Mouse (Mus musculus): Measurements from ENCODE around the gene Specc1l.

Specc1l gene

GRCm38 (mm10) chr10:75211807-75212645 lies at the start of gene Specc1l:
Gene Specc1l (plus strand): TSS chr10:75212073.
- peak; percentile 96 to 97 for DNase-seq (ENCODE audit: low spot score in 2 of 2)

DNA sequence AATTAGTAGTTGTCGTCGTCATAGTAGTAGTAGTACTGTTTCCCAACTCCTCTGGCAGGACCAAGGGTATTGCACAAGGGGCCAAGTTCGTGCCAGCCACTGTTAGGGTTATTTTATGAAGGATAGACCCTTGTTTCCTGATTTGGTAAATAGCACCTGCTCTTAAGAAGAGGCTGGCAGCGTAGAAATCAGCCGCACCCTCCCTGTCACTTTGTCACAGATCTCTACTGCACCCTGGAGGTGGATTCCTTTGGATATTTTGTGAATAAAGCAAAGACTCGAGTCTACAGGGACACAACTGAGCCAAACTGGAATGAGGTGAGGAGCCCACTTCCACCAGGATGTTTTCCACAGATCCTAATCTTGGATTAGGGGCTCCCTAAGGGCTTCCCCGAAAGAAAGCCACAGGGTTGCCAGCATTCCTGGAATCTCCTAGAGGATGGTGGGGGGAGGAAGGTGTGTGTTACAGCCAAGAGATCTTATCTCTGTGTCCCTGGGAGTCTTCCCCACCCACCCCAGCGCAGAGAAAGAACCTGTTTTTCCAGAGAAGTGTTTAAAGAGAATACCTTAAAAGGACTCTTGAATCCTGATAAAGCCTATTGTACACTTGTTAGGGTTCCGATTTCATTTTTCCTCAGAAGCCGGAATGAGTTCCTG lies 45.9 kb upstream of the Specc1l start:
- DNase-seq (ENCODE audit: low spot score in 2 of 2): no peak

DNA sequence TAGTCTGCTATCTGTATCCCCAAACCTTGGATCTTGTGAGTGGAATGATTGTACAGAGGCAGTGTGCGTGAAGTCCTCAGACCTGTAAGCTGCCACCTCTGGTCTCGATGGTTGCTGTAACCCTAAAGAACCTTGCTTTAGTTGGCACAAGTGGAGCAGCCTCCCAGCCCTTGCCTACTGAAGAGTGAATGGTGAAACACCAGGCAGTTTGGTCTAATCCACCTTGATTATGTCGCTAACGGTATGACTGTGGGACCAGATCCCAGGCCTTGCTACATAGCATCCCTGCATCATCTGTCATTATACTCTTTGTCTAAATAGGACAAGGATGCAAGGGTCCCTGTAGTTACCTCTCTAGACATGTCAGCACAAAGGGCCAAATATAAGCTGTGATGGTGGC lies 45.3 kb upstream of the Specc1l start:
- DNase-seq (ENCODE audit: low spot score in 2 of 2): no peak

- no peak for DNase-seq (ENCODE audit: low spot score in 2 of 2)
These were observed 41.5 kb upstream of the Specc1l start for GRCm38 (mm10) chr10:75170207-75170850.

DNA sequence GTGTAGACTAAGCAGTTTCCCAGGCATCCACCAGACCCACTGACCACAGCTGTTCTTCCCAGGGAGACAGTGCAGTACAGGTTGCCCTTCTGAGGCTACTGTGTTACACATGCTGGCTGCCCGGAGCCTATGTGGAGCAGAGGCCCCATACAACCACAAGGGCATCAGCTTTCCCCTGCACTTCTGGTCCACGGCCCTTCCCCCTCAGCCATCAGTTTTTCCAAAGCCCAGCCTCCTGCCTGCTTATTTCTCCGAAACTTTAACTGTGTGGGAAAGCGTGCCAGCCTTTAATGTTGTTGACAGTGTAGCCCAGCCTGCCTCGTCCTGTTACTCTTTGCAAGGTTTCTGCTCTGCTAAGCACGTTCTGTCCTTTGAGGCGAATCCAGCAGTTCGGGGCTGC lies 38.8 kb upstream of the Specc1l start:
- DNase-seq (ENCODE audit: low spot score in 2 of 2): no peak

DNA sequence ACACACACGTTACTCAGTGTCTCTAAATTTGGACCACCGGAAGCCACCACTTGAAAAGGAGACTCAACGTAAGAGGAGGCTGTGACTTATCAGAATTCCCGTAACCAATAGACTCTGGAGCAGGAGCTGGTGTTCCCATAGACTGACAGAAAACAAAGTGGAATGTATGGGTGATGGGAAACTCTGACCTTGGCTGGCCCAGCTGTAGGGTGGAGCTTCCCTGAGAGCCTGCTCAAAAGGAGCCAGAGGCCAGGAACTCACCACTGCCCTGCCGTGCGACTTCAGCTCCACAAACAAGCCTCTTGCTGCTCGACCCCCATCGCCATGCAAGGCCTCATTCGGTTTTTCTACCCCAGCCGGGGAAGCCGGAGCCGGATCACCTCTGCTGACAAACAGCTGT lies 38.2 kb upstream of the Specc1l start:
- DNase-seq (ENCODE audit: low spot score in 2 of 2): no peak

DNA sequence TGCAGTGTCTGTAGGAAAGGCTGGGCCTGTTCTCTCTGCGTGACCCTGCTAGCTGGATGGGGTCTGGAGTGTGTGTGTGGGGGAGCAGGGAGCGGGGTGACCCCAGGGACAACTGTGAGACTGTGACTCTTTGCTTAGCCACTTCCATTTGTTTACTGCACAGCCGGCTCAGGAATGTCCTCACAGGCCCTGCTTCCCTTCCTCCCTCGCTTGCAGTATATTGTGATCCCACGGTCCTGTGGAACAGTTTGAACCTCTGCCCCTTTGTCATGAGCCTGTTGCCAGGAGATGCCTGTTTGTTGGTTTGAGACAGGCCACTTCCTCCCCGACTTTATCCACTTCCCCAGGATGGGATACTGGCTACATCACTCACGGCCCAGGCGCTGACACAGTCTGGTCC lies 35.4 kb upstream of the Specc1l start:
- no peak for DNase-seq (ENCODE audit: low spot score in 2 of 2)

DNA sequence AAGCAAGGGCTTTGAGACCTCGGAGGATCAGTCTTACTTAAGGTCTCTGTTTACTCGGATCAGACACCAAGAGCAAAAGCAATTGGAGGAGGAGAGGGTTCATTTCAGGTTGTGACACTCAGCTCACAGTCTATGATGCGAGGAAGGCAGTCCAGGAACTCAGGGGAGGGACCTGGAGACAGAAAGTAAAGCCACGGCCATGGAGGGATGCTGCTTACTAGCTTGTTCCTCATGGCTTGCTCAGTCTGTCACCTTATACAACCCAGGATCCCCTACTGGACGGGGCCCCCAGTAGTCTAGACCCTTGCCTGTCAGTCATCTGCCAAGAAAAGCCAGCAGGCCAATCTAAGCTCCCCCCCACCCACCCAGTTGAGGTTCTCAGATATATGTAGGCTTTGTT lies 33.0 kb upstream of the Specc1l start:
- peak in 1 of 2 experiments; percentile 13 for DNase-seq (ENCODE audit: low spot score in 2 of 2)

DNA sequence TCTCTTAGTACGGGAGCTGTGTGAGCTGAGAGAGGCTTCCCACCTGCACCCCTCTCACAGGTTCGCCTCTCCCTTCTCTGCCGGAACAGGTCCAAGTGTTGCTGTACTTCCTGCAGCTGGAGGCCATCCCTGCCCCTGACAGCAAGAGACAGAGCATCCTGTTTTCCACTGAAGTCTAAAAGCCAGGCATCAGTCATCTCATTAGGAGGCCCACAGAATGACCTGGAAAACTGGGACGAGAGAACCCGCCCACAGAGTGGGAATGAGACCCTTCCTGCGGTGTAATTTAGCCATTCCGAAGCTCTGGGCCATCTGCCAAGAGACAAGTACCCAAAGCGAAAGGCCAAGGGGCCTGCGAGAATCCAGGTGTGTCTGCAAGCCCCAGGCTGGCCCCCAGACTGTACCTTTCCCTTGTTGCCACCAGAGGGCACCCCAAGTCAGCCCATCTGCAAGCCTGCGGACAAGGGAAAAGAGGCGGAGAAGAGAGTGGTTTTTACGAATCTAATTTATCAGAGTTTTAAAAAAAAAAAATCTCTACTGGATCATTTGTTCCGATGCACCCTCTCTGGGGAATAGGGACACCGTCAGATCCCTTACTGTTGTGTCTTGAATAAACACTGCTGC lies 29.6 kb upstream of the Specc1l start:
- DNase-seq (ENCODE audit: low spot score in 2 of 2): peak; percentile 64 to 77

GRCm38 (mm10) chr10:75184826-75185225 lies 27.0 kb upstream of the Specc1l start:
- no peak for DNase-seq (ENCODE audit: low spot score in 2 of 2)

DNA sequence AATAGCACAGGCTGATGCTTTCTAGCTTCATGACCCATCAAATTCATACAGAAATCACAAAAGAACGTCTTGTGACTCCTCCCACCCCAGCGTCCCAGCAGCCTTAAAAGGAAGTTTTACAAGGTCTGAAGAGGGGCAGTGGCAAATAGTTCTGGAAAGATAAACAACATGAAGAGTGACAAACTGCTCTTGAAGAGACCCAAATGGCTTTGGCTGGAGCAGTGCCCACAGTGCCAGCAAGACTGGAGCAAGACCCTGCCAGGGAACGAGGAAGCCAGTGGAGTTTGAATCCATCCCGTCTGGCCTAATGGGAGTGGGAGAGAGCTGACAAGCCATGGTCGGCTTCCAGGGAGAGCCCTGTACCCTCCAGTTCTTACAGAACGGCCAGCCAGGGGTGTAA lies 25.3 kb upstream of the Specc1l start:
- no peak for DNase-seq (ENCODE audit: low spot score in 2 of 2)

DNA sequence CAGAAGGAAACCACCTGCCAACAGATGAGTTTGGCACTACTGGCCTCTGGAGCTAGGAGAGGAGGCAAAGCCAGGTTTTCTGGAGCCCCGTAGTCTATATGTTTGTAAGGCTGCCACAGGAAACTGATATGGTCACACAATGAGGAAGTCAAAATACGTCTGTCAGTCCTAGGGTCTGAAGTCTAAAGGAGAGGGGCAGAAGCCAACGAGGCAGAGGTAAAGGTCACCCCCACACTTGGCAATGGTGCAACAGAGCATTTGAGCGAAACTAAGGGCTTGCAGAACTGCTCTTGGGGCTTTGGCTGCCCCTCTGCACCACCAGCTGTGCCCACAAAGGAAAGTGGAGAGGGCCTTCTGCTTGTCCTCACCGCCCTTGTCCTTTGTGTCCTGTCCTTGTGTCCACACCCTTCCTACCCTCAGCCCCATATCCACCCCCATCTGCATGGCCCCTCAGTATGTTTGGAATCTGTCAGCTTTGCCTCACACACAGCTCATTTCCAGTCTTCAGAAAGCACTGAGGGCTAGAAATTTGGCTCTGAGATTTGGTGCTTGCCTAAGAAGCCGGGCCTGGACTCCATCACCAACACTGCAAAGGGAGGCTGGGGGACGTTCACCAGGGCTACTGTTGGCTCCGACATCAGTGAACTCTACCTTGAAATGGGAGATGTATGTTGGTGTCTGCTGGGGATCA lies 24.4 kb upstream of the Specc1l start:
- peak in 1 of 2 experiments; percentile 15 for DNase-seq (ENCODE audit: low spot score in 2 of 2)

- DNase-seq (ENCODE audit: low spot score in 2 of 2): no peak
These were observed 20.2 kb upstream of the Specc1l start for GRCm38 (mm10) chr10:75191647-75192046.

DNA sequence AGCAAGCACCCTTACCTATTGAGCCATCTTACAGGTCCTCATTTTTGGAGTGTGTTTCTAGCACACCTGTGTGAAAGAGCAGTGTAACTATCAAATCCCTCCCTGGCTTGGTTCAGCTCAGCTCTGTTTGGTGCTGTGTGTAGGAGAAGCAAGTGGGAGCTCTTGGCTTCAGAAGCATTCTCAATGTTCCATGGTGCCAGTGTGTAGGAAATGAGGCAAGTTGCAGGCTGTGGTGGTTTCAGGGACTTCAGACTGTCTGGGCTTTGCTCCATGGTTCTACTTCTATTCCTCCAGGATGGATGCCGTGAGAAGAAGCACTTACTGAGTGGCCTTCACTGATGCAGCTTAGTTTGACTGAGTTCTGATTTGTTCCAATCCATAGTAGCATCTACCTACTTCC lies 14.1 kb upstream of the Specc1l start:
- DNase-seq (ENCODE audit: low spot score in 2 of 2): no peak

DNA sequence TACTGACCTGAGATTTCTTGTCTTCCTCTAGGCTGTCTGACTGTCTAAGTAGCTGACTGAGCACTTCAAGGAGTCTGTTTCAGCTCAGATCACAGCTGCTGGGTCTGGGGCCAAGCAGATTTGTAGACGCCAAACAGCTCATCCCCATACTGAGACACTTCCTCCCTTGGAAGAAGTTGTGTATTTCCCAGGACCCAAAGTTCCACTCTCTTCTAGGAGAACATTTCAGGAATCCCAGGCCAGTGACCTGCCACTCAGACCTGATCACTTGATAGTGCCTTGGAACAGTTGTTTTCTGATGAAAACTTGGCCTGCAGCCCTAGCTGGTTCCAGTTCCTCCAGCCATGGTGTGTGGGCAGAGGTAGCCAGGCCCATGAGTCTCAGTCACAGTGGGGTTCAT lies 11.1 kb upstream of the Specc1l start:
- DNase-seq (ENCODE audit: low spot score in 2 of 2): no peak

DNA sequence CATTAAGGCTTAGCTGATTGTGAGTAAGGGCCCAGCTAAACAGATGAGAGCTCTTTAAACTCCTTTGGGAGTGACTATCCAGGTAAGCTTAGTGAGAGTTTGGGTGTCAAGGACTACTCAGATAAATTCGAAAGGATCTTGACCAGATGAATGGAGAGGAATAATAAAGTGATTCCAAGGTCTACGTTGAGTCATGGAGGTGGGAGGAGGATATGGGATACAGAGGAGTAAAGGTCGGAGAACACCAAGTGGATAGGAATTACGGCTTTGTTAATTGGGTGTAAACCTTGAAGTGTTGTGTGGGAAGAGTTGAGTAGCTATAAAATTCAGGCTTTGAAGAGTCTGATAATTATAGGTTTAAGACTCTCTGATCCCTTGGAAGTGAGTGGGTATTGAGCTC lies 5.7 kb upstream of the Specc1l start:
- no peak for DNase-seq (ENCODE audit: low spot score in 2 of 2)

- DNase-seq (ENCODE audit: low spot score in 2 of 2): no peak
These were observed 1.0 kb upstream of the Specc1l start for GRCm38 (mm10) chr10:75210841-75211240.

- DNase-seq (ENCODE audit: low spot score in 2 of 2): no peak
These were observed 1.1 kb downstream of the Specc1l start for GRCm38 (mm10) chr10:75212981-75213380.

- no peak for DNase-seq (ENCODE audit: low spot score in 2 of 2)
These were observed 8.8 kb downstream of the Specc1l start for GRCm38 (mm10) chr10:75220722-75221121.

- no peak for DNase-seq (ENCODE audit: low spot score in 2 of 2)
These were observed 10.2 kb downstream of the Specc1l start for GRCm38 (mm10) chr10:75221936-75222610.

DNA sequence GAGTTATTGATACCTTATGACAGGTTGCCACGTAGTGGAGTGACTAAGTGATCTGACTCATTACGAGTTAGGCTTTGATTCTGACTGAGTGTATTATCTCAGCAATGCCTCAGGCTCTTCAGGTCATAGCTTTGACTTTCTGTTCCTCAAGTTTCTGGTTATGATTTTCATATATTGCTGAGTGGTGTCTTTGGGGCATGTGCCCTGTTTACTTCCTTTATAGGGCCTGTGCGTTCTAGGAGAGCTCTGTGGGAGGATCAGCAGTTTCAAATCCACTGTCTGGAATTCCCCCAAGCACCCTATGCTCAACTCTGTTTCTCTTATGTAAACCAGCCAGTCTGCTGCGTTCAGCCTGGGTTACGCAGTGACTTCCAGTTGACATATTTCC lies 10.7 kb downstream of the Specc1l start:
- no peak for DNase-seq (ENCODE audit: low spot score in 2 of 2)

Data from urinary bladder, postnatal 4 days (tissue).